Mouse (Mus musculus) kidney, adult 18-20 months (tissue): ENCODE data around the gene Gm28047.

ENCODE experiments used
- DNase-seq: peaks from one replicate; pipeline ENCODE4 v3.0.0; 2021

Gm28047 gene

DNA sequence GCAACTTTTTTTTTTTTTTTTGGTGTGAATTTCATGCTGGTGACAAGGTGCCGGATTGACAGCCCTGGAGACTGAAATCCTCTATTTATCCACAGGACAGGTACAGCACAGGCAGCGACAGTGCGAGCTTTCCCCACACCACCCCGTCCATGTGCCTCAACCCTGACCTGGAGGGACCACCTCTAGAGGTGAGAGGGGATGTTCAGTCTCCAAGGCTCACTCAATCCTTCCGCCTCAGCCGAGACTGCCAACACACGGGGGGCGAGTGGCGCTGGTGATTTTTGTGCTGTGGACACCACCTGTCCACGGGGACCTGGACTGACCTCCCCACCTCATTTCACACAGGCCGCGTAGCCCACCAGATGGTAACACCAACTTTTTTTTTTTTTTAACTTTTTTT lies 139.0 kb downstream of the Gm28047 start:
- DNase-seq, result no peak

DNA sequence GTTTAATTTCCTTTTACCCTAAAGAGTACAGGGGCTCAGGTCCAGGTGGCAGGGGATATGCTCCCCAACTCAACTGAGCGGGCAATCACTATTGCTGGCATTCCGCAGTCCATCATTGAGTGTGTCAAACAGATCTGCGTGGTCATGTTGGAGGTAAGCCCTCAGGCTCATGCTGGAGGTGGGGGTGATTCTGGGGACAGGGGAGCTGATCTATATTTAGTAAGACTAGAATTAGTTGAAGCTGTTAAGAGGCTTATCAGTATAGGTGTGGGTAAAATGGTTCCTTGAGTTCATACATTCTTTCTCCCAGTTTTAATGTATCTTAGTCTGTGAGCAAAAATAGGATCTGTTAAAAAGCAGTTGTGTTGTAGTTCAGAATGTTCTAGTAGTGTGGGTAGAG lies 141.7 kb downstream of the Gm28047 start:
- no peak for DNase-seq

GRCm38 (mm10) chr15:102474520-102474919 lies 150.3 kb downstream of the Gm28047 start:
- no peak for DNase-seq
